Mouse (Mus musculus) myocyte (in vitro differentiated cells): ENCODE data around the gene Poglut1. TPM values are rescaled to one million over a fixed set of nuclear protein-coding genes. Genes with fewer than 3 reads are reported as not detected.

Experiments
- H3K27me3 ChIP-seq: one replicate; pipeline ENCODE4 v1.6.1; 2011; ENCODE audit not compliant: control insufficient read depth, insufficient read depth, insufficient read length
- H3K36me3 ChIP-seq: one replicate; pipeline ENCODE4 v1.6.1; 2011; ENCODE audit not compliant: control insufficient read depth, insufficient read depth
- H3K4me2 ChIP-seq: one replicate; pipeline ENCODE4 v1.6.1; 2011; ENCODE audit warnings: low read depth, control low read depth
- H3K4me3 ChIP-seq: one replicate; pipeline ENCODE4 v1.5.1; 2011; ENCODE audit warnings: mild to moderate bottlenecking, control low read depth, moderate library complexity
- H3K79me2 ChIP-seq: one replicate; pipeline ENCODE4 v1.6.1; 2011; ENCODE audit not compliant: control insufficient read depth, insufficient read depth
- H3ac ChIP-seq: one replicate; pipeline ENCODE4 v1.6.1; 2011; ENCODE audit not compliant: control insufficient read depth, insufficient read length
- E2F4 ChIP-seq: IDR thresholded peaks from one replicate; pipeline ENCODE4 v1.6.1; 2011; ENCODE audit warnings: mild to moderate bottlenecking, control low read depth, moderate library complexity; ENCODE audit not compliant: insufficient read depth
- MAX ChIP-seq: IDR thresholded peaks from one replicate; pipeline ENCODE4 v1.6.1; 2011; ENCODE audit warnings: low read depth, mild to moderate bottlenecking, control low read depth
- MYOD1 ChIP-seq, 3 experiments: IDR thresholded peaks; one replicate each; pipeline ENCODE4 v1.6.1; 2011; ENCODE audit warnings: control low read depth in 2 of 3, low read depth in 2 of 3, mild to moderate bottlenecking in 2 of 3, moderate library complexity in 1 of 3; ENCODE audit not compliant: insufficient read length in 2 of 3, control insufficient read depth in 1 of 3
- MYOG ChIP-seq, 3 experiments: IDR thresholded peaks; one replicate each; pipeline ENCODE4 v1.6.1; 2011; ENCODE audit warnings: control low read depth in 2 of 3, low read depth in 2 of 3, mild to moderate bottlenecking in 2 of 3; ENCODE audit not compliant: insufficient read length in 2 of 3, control insufficient read depth in 1 of 3, insufficient read depth in 1 of 3
- POLR2A ChIP-seq: IDR thresholded peaks from one replicate; pipeline ENCODE4 v1.6.1; 2011; ENCODE audit warnings: low read depth, mild to moderate bottlenecking, control low read depth, moderate library complexity; ENCODE audit not compliant: insufficient read length
- POLR2AphosphoS2 ChIP-seq: IDR thresholded peaks from one replicate; pipeline ENCODE4 v1.6.1; 2011; ENCODE audit warnings: low read depth, control low read depth; ENCODE audit not compliant: insufficient read length
- REST ChIP-seq: IDR thresholded peaks from one replicate; pipeline ENCODE4 v1.6.1; 2011; ENCODE audit warnings: mild to moderate bottlenecking, control low read depth, moderate library complexity; ENCODE audit not compliant: insufficient read depth, insufficient read length
- SRF ChIP-seq: IDR thresholded peaks from one replicate; pipeline ENCODE4 v1.6.1; 2011; ENCODE audit warnings: low read depth; ENCODE audit not compliant: control insufficient read depth, insufficient read length
- TCF12 ChIP-seq: IDR thresholded peaks from one replicate; pipeline ENCODE4 v1.6.1; 2011; ENCODE audit warnings: mild to moderate bottlenecking, control low read depth; ENCODE audit not compliant: poor library complexity, insufficient read depth, severe bottlenecking
- TCF3 ChIP-seq: IDR thresholded peaks from one replicate; pipeline ENCODE4 v1.6.1; 2011; ENCODE audit warnings: low read depth, control low read depth; ENCODE audit not compliant: insufficient read length
- USF1 ChIP-seq: IDR thresholded peaks from one replicate; pipeline ENCODE4 v1.6.1; 2011; ENCODE audit warnings: low read depth, mild to moderate bottlenecking, control low read depth, moderate library complexity
- polyA plus RNA-seq: library from polyadenylated mRNA; unstranded; fragments of >200 nt; fragmentation: generic; extraction: Trizol; gene quantifications from one replicate; pipeline ENCODE4 v1.2.1, GENCODE M21; 2012; ENCODE audit warnings: missing spikeins

Gene Poglut1
- polyA plus RNA-seq, 1 experiment, result 25.5 TPM

- no peak overlapping the region for H3ac ChIP-seq
- peaks cover 31% of the 10 kb centered on the region for H3K36me3 ChIP-seq
- H3K4me3 ChIP-seq, result no peak overlapping the region
- TF ChIP-seq USF1, result no peak
- no peak for TF ChIP-seq TCF12
- TF ChIP-seq TCF3, result no peak
- no peak for TF ChIP-seq SRF
- TF ChIP-seq MYOG (IDR thresholded peaks at IDR 0.05; ENCODE audit: control insufficient read depth in 1 of 3, insufficient read depth in 1 of 3, insufficient read length in 2 of 3, low read depth in 2 of 3), result no peak
- TF ChIP-seq E2F4, result no peak
- no peak for TF ChIP-seq REST
- TF ChIP-seq MAX, result no peak
- TF ChIP-seq MYOD1 (IDR thresholded peaks at IDR 0.05; ENCODE audit: control insufficient read depth in 1 of 3, insufficient read length in 2 of 3, low read depth in 2 of 3), result no peak
- no peak for TF ChIP-seq POLR2AphosphoS2
- no peak for TF ChIP-seq POLR2A
- H3K79me2 ChIP-seq, result peaks cover 22% of the 10 kb centered on the region
- no peak overlapping the region for H3K4me2 ChIP-seq
- H3K27me3 ChIP-seq, result no peaks in the 10 kb centered on the region
Observed at GRCm38 (mm10) chr16:38475681-38476311, 74.3 kb downstream of the Poglut1 start.

Other genes starting within 250 kb of the Poglut1 start
- gene Maats1, start 208.1 kb downstream of the Poglut1 start, polyA plus RNA-seq, result 1.1 TPM
- gene Cox17, start 203.3 kb downstream of the Poglut1 start, polyA plus RNA-seq, result 653 TPM
- 0.16 TPM for gene Gm21987, start 203.2 kb downstream of the Poglut1 start, polyA plus RNA-seq
- 10.5 TPM for gene Popdc2, start 188.0 kb downstream of the Poglut1 start, polyA plus RNA-seq
- 13.9 TPM for gene Pla1a, start 117.1 kb downstream of the Poglut1 start, polyA plus RNA-seq
- 124 TPM for gene Adprh, start 97.6 kb downstream of the Poglut1 start, polyA plus RNA-seq
- 27.1 TPM for gene Cd80, start 94.7 kb downstream of the Poglut1 start, polyA plus RNA-seq
- 41.4 TPM for gene Timmdc1, start 27.6 kb downstream of the Poglut1 start, polyA plus RNA-seq
- gene Tmem39a, start 8.4 kb upstream of the Poglut1 start, polyA plus RNA-seq, result 36.8 TPM
- gene Arhgap31, start 163.0 kb upstream of the Poglut1 start, polyA plus RNA-seq, result 5.8 TPM
- 6.6 TPM for gene B4galt4, start 192.0 kb upstream of the Poglut1 start, polyA plus RNA-seq